ENCODE assay signal across 21 mouse cellular contexts in genomic region chr7:133928981-133929380, GRCm38 (mm10).
DNase-seq lines count a peak whose midpoint lies in the region; ATAC-seq and TF ChIP-seq lines count a peak whose summit lies in the region.
"Had no signal": no experiment of that assay in that cellular context is flagged by ENCODE, and none has a peak within 500 bp of the region (broad histone marks: within the 10 kb centered on the region; RNA-seq: fewer than 3 reads in every experiment).

No protein-coding gene starts in this region.

- no peaks in the 10 kb centered on the region for H3K36me3 ChIP-seq in stomach, postnatal 0 days (ENCODE audit: control insufficient read depth, insufficient read depth, low read length)
- H3K36me3 ChIP-seq: embryonic facial prominence, embryonic 13.5 days; heart, embryonic 12.5 days; hindbrain, embryonic 15.5 days had no signal

- no peak for ATAC-seq in megakaryocyte progenitor cell, adult 5-6 weeks (replicated peaks; ENCODE audit: poor library complexity)
- no peak for ATAC-seq in stomach, postnatal 0 days (ENCODE audit: low FRiP score, low TSS enrichment)
- ATAC-seq: activated CD4-positive, CD25-positive, alpha-beta regulatory T cell, adult 4 months; forebrain, embryonic 13.5 days; forebrain, postnatal 0 days; intestine, postnatal 0 days; Patski had no signal

- TF ChIP-seq EP300 in stomach, postnatal 0 days (optimal IDR thresholded peaks at IDR 0.05) = no peak

- WGBS in stomach, postnatal 0 days = 86% methylated on average over 3 of the region's 3 CpGs

- TF ChIP-seq CTCF in stomach, postnatal 0 days (IDR thresholded peaks at IDR 0.05; ENCODE audit: low read depth) = no peak

- H3K4me1 ChIP-seq in stomach, postnatal 0 days (replicated peaks; ENCODE audit: control insufficient read depth, insufficient read depth) = no peaks in the 10 kb centered on the region

- DNase-seq in gastrocnemius, postnatal 10 days = peak; percentile 15
- no peak for DNase-seq in gastrocnemius, adult 18-20 months (ENCODE audit: low spot score)
- DNase-seq in ovary, postnatal 36 days (ENCODE audit: low spot score) = peak; percentile 23
- no peak for DNase-seq in ovary, adult 18-20 months (ENCODE audit: low spot score)
- peak; percentile 67 for DNase-seq in adrenal gland, postnatal 14 days
- peak; percentile 11 for DNase-seq in skeletal muscle tissue, adult 2 months (ENCODE audit: low read depth, low spot score)
- no peak for DNase-seq in stomach, postnatal 0 days (ENCODE audit: low spot score)
- DNase-seq: cerebellum, adult 18-20 months; cerebellum, adult 9-11 months; cerebellum, postnatal 36 days; forebrain, postnatal 0 days; heart, postnatal 36 days; kidney, adult 9 months had no signal

- no peak overlapping the region for H3K9ac ChIP-seq in stomach, postnatal 0 days (ENCODE audit: low read length)
- H3K9ac ChIP-seq: embryonic facial prominence, embryonic 13.5 days; forebrain, embryonic 13.5 days; forebrain, postnatal 0 days; heart, embryonic 12.5 days; hindbrain, embryonic 15.5 days had no signal

- H3K4me2 ChIP-seq in stomach, postnatal 0 days (replicated peaks; ENCODE audit: low read depth) = no peak overlapping the region
- H3K4me2 ChIP-seq: embryonic facial prominence, embryonic 13.5 days; forebrain, embryonic 13.5 days; heart, embryonic 12.5 days; hindbrain, embryonic 15.5 days had no signal

- H3K9me3 ChIP-seq in stomach, postnatal 0 days (ENCODE audit: control insufficient read depth, low read length) = no peaks in the 10 kb centered on the region
- H3K9me3 ChIP-seq: forebrain, embryonic 13.5 days; heart, embryonic 12.5 days; hindbrain, embryonic 15.5 days had no signal

- no peak overlapping the region for H3K27ac ChIP-seq in stomach, postnatal 0 days (replicated peaks)
- H3K27ac ChIP-seq: embryonic facial prominence, embryonic 13.5 days; forebrain, embryonic 13.5 days; hindbrain, embryonic 15.5 days had no signal

- no peaks in the 10 kb centered on the region for H3K27me3 ChIP-seq in stomach, postnatal 0 days (ENCODE audit: control insufficient read depth, insufficient read depth, low read length)
- H3K27me3 ChIP-seq: embryonic facial prominence, embryonic 13.5 days; forebrain, embryonic 13.5 days; hindbrain, embryonic 15.5 days; Patski had no signal

- H3K4me3 ChIP-seq in stomach, postnatal 0 days (ENCODE audit: low read depth, low read length) = no peak overlapping the region
- H3K4me3 ChIP-seq: embryonic facial prominence, embryonic 13.5 days; forebrain, embryonic 13.5 days; heart, embryonic 12.5 days; hindbrain, embryonic 15.5 days had no signal

Comparison
In these comparisons a context has a peak if more than half of its experiments do, and no peak if none do; other contexts are left out.
1. DNase-seq: peak in gastrocnemius, postnatal 10 days (single experiment), ovary, postnatal 36 days (single experiment), adrenal gland, postnatal 14 days (single experiment) and skeletal muscle tissue, adult 2 months (single experiment); none in gastrocnemius, adult 18-20 months (single experiment), ovary, adult 18-20 months (single experiment) and stomach, postnatal 0 days (single experiment).